Mouse (Mus musculus) C2C12 (cell line): Measurements from ENCODE around the gene Chkb. TPM values are rescaled to one million over a fixed set of nuclear protein-coding genes. Genes with fewer than 3 reads are reported as not detected.
A peak's percentile ranks its signal among the peaks of the same experiment; 100 is the strongest.

ENCODE experiments used
- H3K27me3 ChIP-seq: one replicate; pipeline ENCODE4 v1.6.1; 2011; ENCODE audit not compliant: control insufficient read depth, insufficient read depth, insufficient read length
- H3K36me3 ChIP-seq: one replicate; pipeline ENCODE4 v1.6.1; 2011; ENCODE audit not compliant: control insufficient read depth, insufficient read depth
- H3K4me3 ChIP-seq: one replicate; pipeline ENCODE4 v1.5.1; 2011; ENCODE audit warnings: mild to moderate bottlenecking, control low read depth; ENCODE audit not compliant: poor library complexity, insufficient read depth, severe bottlenecking
- H3K79me2 ChIP-seq: one replicate; pipeline ENCODE4 v1.6.1; 2011; ENCODE audit not compliant: control insufficient read depth, insufficient read depth
- H3K79me3 ChIP-seq: one replicate; pipeline ENCODE4 v1.6.1; 2011; ENCODE audit warnings: low read depth, control low read depth
- H3ac ChIP-seq: one replicate; pipeline ENCODE3; 2011; ENCODE audit warnings: low read depth; ENCODE audit not compliant: control insufficient read depth, insufficient read length
- CEBPB ChIP-seq: IDR thresholded peaks from one replicate; pipeline ENCODE4 v1.6.1; 2011; ENCODE audit warnings: low read depth, mild to moderate bottlenecking, control low read depth, moderate library complexity
- CTCF ChIP-seq: IDR thresholded peaks from one replicate; pipeline ENCODE4 v1.5.1; 2011; ENCODE audit not compliant: control insufficient read depth, insufficient read depth, insufficient read length
- FOSL1 ChIP-seq: IDR thresholded peaks from one replicate; pipeline ENCODE4 v1.8.0; 2011; ENCODE audit warnings: mild to moderate bottlenecking, low read length; ENCODE audit not compliant: poor library complexity, insufficient read depth, severe bottlenecking
- MAX ChIP-seq: IDR thresholded peaks from one replicate; pipeline ENCODE4 v1.6.1; 2011; ENCODE audit warnings: mild to moderate bottlenecking, control low read depth
- MYOD1 ChIP-seq: IDR thresholded peaks from one replicate; pipeline ENCODE4 v1.6.1; 2011; ENCODE audit warnings: low read depth; ENCODE audit not compliant: control insufficient read depth, insufficient read length
- MYOG ChIP-seq: IDR thresholded peaks from one replicate; pipeline ENCODE4 v1.6.1; 2011; ENCODE audit not compliant: control insufficient read depth, insufficient read length; ENCODE audit errors: extremely low read depth
- USF1 ChIP-seq: IDR thresholded peaks from one replicate; pipeline ENCODE4 v1.6.1; 2011; ENCODE audit warnings: low read depth, mild to moderate bottlenecking, control low read depth, moderate library complexity
- polyA plus RNA-seq: library from polyadenylated mRNA; unstranded; fragments of >200 nt; fragmentation: generic; extraction: Trizol; gene quantifications from one replicate; pipeline ENCODE4 v1.2.1, GENCODE M21; 2012; ENCODE audit warnings: missing spikeins

Gene Chkb
- polyA plus RNA-seq, 1 experiment: 47.1 TPM

GRCm38 (mm10) chr15:89424621-89425020, 5.1 kb downstream of the Chkb start:
- H3K79me2 ChIP-seq: peaks cover 17% of the 10 kb centered on the region
- H3K36me3 ChIP-seq: peaks cover 42% of the 10 kb centered on the region
- no peak overlapping the region for H3ac ChIP-seq
- no peak overlapping the region for H3K4me3 ChIP-seq
- no peaks in the 10 kb centered on the region for H3K27me3 ChIP-seq
- H3K79me3 ChIP-seq: peaks cover 9% of the 10 kb centered on the region
- TF ChIP-seq FOSL1: no peak
- TF ChIP-seq USF1: no peak
- TF ChIP-seq CTCF: no peak
- no peak for TF ChIP-seq MAX
- TF ChIP-seq CEBPB: no peak
- no peak for TF ChIP-seq MYOG
- TF ChIP-seq MYOD1: no peak

GRCm38 (mm10) chr15:89421938-89422337, 7.8 kb downstream of the Chkb start:
- Histone ChIP-seq H3K36me3 (peaks cover 62% of the 10 kb centered on the region), H3K79me3 (no peaks in the 10 kb centered on the region), H3K79me2 (no peaks in the 10 kb centered on the region)

GRCm38 (mm10) chr15:89415282-89415681, 14.4 kb downstream of the Chkb start:
- Histone ChIP-seq H3K79me3 (no peaks in the 10 kb centered on the region), H3K27me3 (no peaks in the 10 kb centered on the region), H3K4me3 (no peak overlapping the region), H3K36me3 (peaks cover 28% of the 10 kb centered on the region), H3ac (no peak overlapping the region), H3K79me2 (no peaks in the 10 kb centered on the region)
- TF ChIP-seq USF1: no peak
- TF ChIP-seq CEBPB: no peak
- TF ChIP-seq MAX: no peak
- TF ChIP-seq FOSL1: no peak

More at GRCm38 (mm10) chr15:89421938-89422337, 7.8 kb downstream of the Chkb start:
- H3ac ChIP-seq: no peak overlapping the region
- no peak overlapping the region for H3K4me3 ChIP-seq
- no peak for TF ChIP-seq FOSL1
- TF ChIP-seq USF1: no peak
- H3K27me3 ChIP-seq: no peaks in the 10 kb centered on the region

GRCm38 (mm10) chr15:89410118-89410517, 19.6 kb downstream of the Chkb start, which contains the start of gene Syce3:
Gene Syce3 (minus strand): TSS chr15:89410503.
- Histone ChIP-seq H3K27me3 (peaks cover 6% of the 10 kb centered on the region), H3K36me3 (no peaks in the 10 kb centered on the region), H3K79me3 (no peaks in the 10 kb centered on the region), H3K4me3 (no peak within 1 kb of the TSS), H3K79me2 (no peaks in the 10 kb centered on the region), H3ac (no peak within 1 kb of the TSS)
- TF ChIP-seq CEBPB: no peak
- no peak for TF ChIP-seq USF1
- no peak for TF ChIP-seq MYOG
- TF ChIP-seq CTCF: no peak
- TF ChIP-seq MYOD1: no peak
- TF ChIP-seq FOSL1: no peak
- no peak for TF ChIP-seq MAX

GRCm38 (mm10) chr15:89406691-89407090, 23.0 kb downstream of the Chkb start:
- Histone ChIP-seq H3ac (no peak overlapping the region), H3K79me3 (no peaks in the 10 kb centered on the region), H3K36me3 (no peaks in the 10 kb centered on the region), H3K79me2 (no peaks in the 10 kb centered on the region), H3K4me3 (no peak overlapping the region), H3K27me3 (peaks cover 15% of the 10 kb centered on the region)
- TF ChIP-seq FOSL1: no peak
- no peak for TF ChIP-seq MYOD1
- no peak for TF ChIP-seq MYOG
- TF ChIP-seq USF1: no peak
- no peak for TF ChIP-seq CEBPB
- no peak for TF ChIP-seq CTCF
- no peak for TF ChIP-seq MAX

GRCm38 (mm10) chr15:89404831-89405623, 24.7 kb downstream of the Chkb start:
- Histone ChIP-seq H3K79me2 (no peaks in the 10 kb centered on the region), H3K27me3 (peaks cover 19% of the 10 kb centered on the region)

More at GRCm38 (mm10) chr15:89404831-89405623, 24.7 kb downstream of the Chkb start:
- TF ChIP-seq MYOG: no peak
- peak; percentile 33 for TF ChIP-seq USF1
- Histone ChIP-seq H3K36me3 (no peaks in the 10 kb centered on the region), H3K4me3 (no peak overlapping the region), H3ac (no peak overlapping the region), H3K79me3 (no peaks in the 10 kb centered on the region)
